Mouse (Mus musculus) embryonic facial prominence, embryonic 11.5 days (tissue): ENCODE measurements around the gene Ccdc78. TPM values are rescaled to one million over a fixed set of nuclear protein-coding genes. Genes with fewer than 3 reads are reported as not detected.

ENCODE experiments used
- ATAC-seq: fragments of 200-750 bp; cut with Nextera tagmentation; replicated peaks from 2 replicates; pipeline ENCODE4 v1.8.0; 2017; ENCODE audit warnings: low read depth; ENCODE audit not compliant: insufficient number of reproducible peaks, low FRiP score, low TSS enrichment
- DNase-seq: peaks from one replicate; pipeline ENCODE4 v3.0.0-alpha.2; 2015; ENCODE audit warnings: low spot score
- H3K27ac ChIP-seq: fragments of 300-500 bp; sonication (generic); replicated peaks from 2 replicates; pipeline ENCODE4 v1.5.1; 2014; ENCODE audit warnings: mild to moderate bottlenecking, low read depth, low read length, control low read depth
- H3K27me3 ChIP-seq: fragments of 300-500 bp; sonication (generic); 2 replicates; pipeline ENCODE4 v1.6.1; 2014; ENCODE audit warnings: mild to moderate bottlenecking, low read length, moderate library complexity, mixed read lengths; ENCODE audit not compliant: control insufficient read depth, insufficient read depth
- H3K36me3 ChIP-seq: fragments of 300-500 bp; sonication (generic); replicated peaks from 2 replicates; pipeline ENCODE4 v1.6.1; 2014; ENCODE audit warnings: low read depth, mild to moderate bottlenecking, low read length, moderate library complexity, mixed read lengths; ENCODE audit not compliant: control insufficient read depth, insufficient read depth
- H3K4me1 ChIP-seq: fragments of 300-500 bp; sonication (generic); 2 replicates; pipeline ENCODE4 v1.6.1; 2014; ENCODE audit warnings: low read length, mixed read lengths; ENCODE audit not compliant: control insufficient read depth, insufficient read depth
- H3K4me2 ChIP-seq: fragments of 300-500 bp; sonication (generic); 2 replicates; pipeline ENCODE4 v1.6.1; 2014; ENCODE audit warnings: low read depth, mild to moderate bottlenecking, control low read depth, low read length, moderate library complexity
- H3K4me3 ChIP-seq: fragments of 300-500 bp; sonication (generic); 2 replicates; pipeline ENCODE4 v1.5.1; 2014; ENCODE audit warnings: low read depth, low read length, control low read depth
- H3K9ac ChIP-seq: fragments of 300-500 bp; sonication (generic); replicated peaks from 2 replicates; pipeline ENCODE4 v1.6.1; 2014; ENCODE audit warnings: mild to moderate bottlenecking, control low read depth, low read length
- H3K9me3 ChIP-seq: fragments of 300-500 bp; sonication (generic); replicated peaks from 2 replicates; pipeline ENCODE4 v1.6.1; 2016; ENCODE audit warnings: mild to moderate bottlenecking, low read length, inconsistent platforms, mixed read lengths; ENCODE audit not compliant: control insufficient read depth
- WGBS: fragments of 180-500 bp; shearing (Covaris S2); extraction: QIAGEN DNeasy Blood & Tissue Kit; methylation state at CpG from one replicate; pipeline ENCODE4 v1.1.7; 2014; 5-methylcytosine and 5-hydroxymethylcytosine counted together
- polyA plus RNA-seq: library from polyadenylated mRNA; unstranded; fragments of >200 nt; fragmentation: Nextera tagmentation; extraction: Ambion mirVana; gene quantifications from 2 replicates; pipeline ENCODE4 v1.2.1, GENCODE M21; 2014

The Ccdc78 gene
- polyA plus RNA-seq, 1 experiment from 2014 or later = not detected

GRCm38 (mm10) chr17:25823452-25823851 is 37.1 kb downstream of the Ccdc78 start, which contains the start of gene Wdr24:
Wdr24 (plus strand) TSS chr17:25823627.
- WGBS = under 1% methylated on average over 18 of the region's 18 CpGs
- ATAC-seq (0 out of 2 replicates have a peak, but pooled peaks have one; percentile 25), DNase-seq (peak; percentile 91)
- H3K36me3 ChIP-seq = no peaks in the 10 kb centered on the region; the same call in 1 of the 2 replicates
- peak within 1 kb of the TSS; percentile 93 for H3K4me2 ChIP-seq
- peak within 1 kb of the TSS; percentile 75 for H3K9ac ChIP-seq
- peak within 1 kb of the TSS; percentile 58 for H3K4me3 ChIP-seq
- H3K4me1 ChIP-seq = peaks cover 9% of the 10 kb centered on the region
- peaks cover 19% of the 10 kb centered on the region for H3K27me3 ChIP-seq
- H3K9me3 ChIP-seq = no peaks in the 10 kb centered on the region
- no peak within 1 kb of the TSS for H3K27ac ChIP-seq

- Histone ChIP-seq H3K4me3 (peak overlapping the region; percentile 58), H3K27me3 (peaks cover 8% of the 10 kb centered on the region), H3K36me3 (no peaks in the 10 kb centered on the region; the same call in 1 of the 2 replicates), H3K27ac (no peak overlapping the region), H3K9ac (peak overlapping the region; percentile 75; the same call in 1 of the 2 replicates), H3K4me1 (peaks cover 10% of the 10 kb centered on the region), H3K4me2 (peak overlapping the region; percentile 93; the same call in 1 of the 2 replicates), H3K9me3 (no peaks in the 10 kb centered on the region)
- no peak for ATAC-seq
- 78% methylated on average over 16 of the region's 17 CpGs for WGBS
- no peak for DNase-seq
Measured at GRCm38 (mm10) chr17:25824362-25825142, 38.2 kb downstream of the Ccdc78 start.

GRCm38 (mm10) chr17:25825311-25825710 is 38.9 kb downstream of the Ccdc78 start:
- Histone ChIP-seq H3K9ac (no peak overlapping the region), H3K4me3 (no peak overlapping the region), H3K4me2 (no peak overlapping the region), H3K9me3 (no peaks in the 10 kb centered on the region), H3K36me3 (no peaks in the 10 kb centered on the region; the same call in none of the 2 replicates), H3K27me3 (peaks cover under 1% of the 10 kb centered on the region; the same call in 1 of the 2 replicates), H3K27ac (no peak overlapping the region), H3K4me1 (peaks cover 13% of the 10 kb centered on the region)
- 90% methylated on average over 6 of the region's 6 CpGs for WGBS
- DNase-seq = no peak
- ATAC-seq = no peak

GRCm38 (mm10) chr17:25825984-25826570 is 39.7 kb downstream of the Ccdc78 start:
- no peak overlapping the region for H3K9ac ChIP-seq
- no peak overlapping the region for H3K4me3 ChIP-seq
- 96% methylated on average over 27 of the region's 27 CpGs for WGBS
- no peak overlapping the region for H3K4me2 ChIP-seq
- H3K27me3 ChIP-seq = no peaks in the 10 kb centered on the region
- no peaks in the 10 kb centered on the region for H3K9me3 ChIP-seq
- DNase-seq = no peak
- no peak for ATAC-seq
- H3K27ac ChIP-seq = no peak overlapping the region
- H3K36me3 ChIP-seq = no peaks in the 10 kb centered on the region; the same call in none of the 2 replicates
- H3K4me1 ChIP-seq = peaks cover 13% of the 10 kb centered on the region

GRCm38 (mm10) chr17:25827011-25827410 is 40.6 kb downstream of the Ccdc78 start:
- DNase-seq (no peak), ATAC-seq (no peak)
- H3K27ac ChIP-seq = no peak overlapping the region
- 95% methylated on average over 13 of the region's 13 CpGs for WGBS
- no peak overlapping the region for H3K9ac ChIP-seq
- H3K4me2 ChIP-seq = no peak overlapping the region
- peaks cover 18% of the 10 kb centered on the region for H3K4me1 ChIP-seq
- H3K36me3 ChIP-seq = no peaks in the 10 kb centered on the region; the same call in none of the 2 replicates
- H3K4me3 ChIP-seq = no peak overlapping the region
- no peaks in the 10 kb centered on the region for H3K9me3 ChIP-seq
- no peaks in the 10 kb centered on the region for H3K27me3 ChIP-seq

GRCm38 (mm10) chr17:25827546-25828222 is 41.3 kb downstream of the Ccdc78 start:
- H3K4me1 ChIP-seq = peaks cover 18% of the 10 kb centered on the region
- H3K9me3 ChIP-seq = no peaks in the 10 kb centered on the region
- H3K27ac ChIP-seq = no peak overlapping the region
- ATAC-seq (no peak), DNase-seq (no peak)
- H3K27me3 ChIP-seq = no peaks in the 10 kb centered on the region
- WGBS = 95% methylated on average over 22 of the region's 22 CpGs
- no peak overlapping the region for H3K4me3 ChIP-seq
- no peak overlapping the region for H3K4me2 ChIP-seq
- H3K9ac ChIP-seq = no peak overlapping the region
- H3K36me3 ChIP-seq = no peaks in the 10 kb centered on the region; the same call in none of the 2 replicates

GRCm38 (mm10) chr17:25828223-25828594 is 41.8 kb downstream of the Ccdc78 start:
- Histone ChIP-seq H3K4me1 (peaks cover 18% of the 10 kb centered on the region), H3K9me3 (no peaks in the 10 kb centered on the region), H3K4me2 (peak overlapping the region; percentile 42), H3K4me3 (no peak overlapping the region), H3K27ac (no peak overlapping the region), H3K27me3 (no peaks in the 10 kb centered on the region), H3K36me3 (no peaks in the 10 kb centered on the region; the same call in none of the 2 replicates), H3K9ac (peak overlapping the region; percentile 80; the same call in 1 of the 2 replicates)
- WGBS = 84% methylated on average over 8 of the region's 8 CpGs
- DNase-seq = no peak
- no peak for ATAC-seq
